Mouse (Mus musculus) stomach, embryonic 15.5 days (tissue): ENCODE results near the gene Flvcr1. TPM values are rescaled to one million over a fixed set of nuclear protein-coding genes. Genes with fewer than 3 reads are reported as not detected.
A peak's percentile ranks its signal among the peaks of the same experiment; 100 is the strongest.

Experiments
- ATAC-seq: fragments of 200-750 bp; cut with Nextera tagmentation; 2 replicates; pipeline ENCODE4 v1.8.0; 2017; ENCODE audit warnings: low read depth, moderate number of reproducible peaks, moderate TSS enrichment; ENCODE audit not compliant: insufficient read depth, low FRiP score
- H3K27ac ChIP-seq: fragments of 300-500 bp; sonication (generic); 2 replicates; pipeline ENCODE4 v1.5.1; 2015; ENCODE audit warnings: mild to moderate bottlenecking, inconsistent platforms
- H3K27me3 ChIP-seq: fragments of 300-500 bp; sonication (generic); replicated peaks from 2 replicates; pipeline ENCODE4 v1.6.1; 2015; ENCODE audit warnings: inconsistent platforms
- H3K36me3 ChIP-seq: fragments of 300-500 bp; sonication (generic); 2 replicates; pipeline ENCODE4 v1.6.1; 2015; ENCODE audit warnings: inconsistent platforms
- H3K4me1 ChIP-seq: fragments of 300-500 bp; sonication (generic); 2 replicates; pipeline ENCODE4 v1.6.1; 2015; ENCODE audit warnings: inconsistent platforms
- H3K4me2 ChIP-seq: fragments of 300-500 bp; sonication (generic); 2 replicates; pipeline ENCODE4 v1.6.1; 2015; ENCODE audit warnings: mild to moderate bottlenecking, inconsistent platforms
- H3K4me3 ChIP-seq: fragments of 300-500 bp; sonication (generic); replicated peaks from 2 replicates; pipeline ENCODE4 v1.5.1; 2015; ENCODE audit warnings: inconsistent platforms
- H3K9ac ChIP-seq: fragments of 300-500 bp; sonication (generic); 2 replicates; pipeline ENCODE4 v1.6.1; 2015; ENCODE audit warnings: inconsistent platforms
- H3K9me3 ChIP-seq: fragments of 300-500 bp; sonication (generic); 2 replicates; pipeline ENCODE4 v1.6.1; 2016; ENCODE audit warnings: inconsistent platforms
- WGBS: fragments of 180-500 bp; shearing (Covaris S2); methylation state at CpG from one replicate; pipeline ENCODE4 v1.1.7; 2015; 5-methylcytosine and 5-hydroxymethylcytosine counted together
- polyA plus RNA-seq: library from polyadenylated mRNA; unstranded; fragments of >200 nt; fragmentation: Nextera tagmentation; extraction: Ambion mirVana; gene quantifications from 2 replicates; pipeline ENCODE4 v1.2.1, GENCODE M21; 2015

Gene Flvcr1
- polyA plus RNA-seq: 6.4 TPM in 2 replicates

- Histone ChIP-seq H3K4me2 (peak within 1 kb of the TSS; percentile 93), H3K4me3 (peak within 1 kb of the TSS; percentile 75), H3K36me3 (0 out of 2 replicates have a peak, but pooled peaks cover 4% of the 10 kb centered on the region), H3K27ac (peak within 1 kb of the TSS; percentile 87), H3K9me3 (no peaks in the 10 kb centered on the region), H3K4me1 (peaks cover 17% of the 10 kb centered on the region), H3K9ac (peak within 1 kb of the TSS; percentile 83), H3K27me3 (no peaks in the 10 kb centered on the region)
- WGBS: under 1% methylated on average over 50 of the region's 50 CpGs
- peak; percentile 100 for ATAC-seq
These were observed at the start of gene Flvcr1 for GRCm38 (mm10) chr1:191026021-191026713. Flvcr1 (minus strand) TSS chr1:191026158.

DNA sequence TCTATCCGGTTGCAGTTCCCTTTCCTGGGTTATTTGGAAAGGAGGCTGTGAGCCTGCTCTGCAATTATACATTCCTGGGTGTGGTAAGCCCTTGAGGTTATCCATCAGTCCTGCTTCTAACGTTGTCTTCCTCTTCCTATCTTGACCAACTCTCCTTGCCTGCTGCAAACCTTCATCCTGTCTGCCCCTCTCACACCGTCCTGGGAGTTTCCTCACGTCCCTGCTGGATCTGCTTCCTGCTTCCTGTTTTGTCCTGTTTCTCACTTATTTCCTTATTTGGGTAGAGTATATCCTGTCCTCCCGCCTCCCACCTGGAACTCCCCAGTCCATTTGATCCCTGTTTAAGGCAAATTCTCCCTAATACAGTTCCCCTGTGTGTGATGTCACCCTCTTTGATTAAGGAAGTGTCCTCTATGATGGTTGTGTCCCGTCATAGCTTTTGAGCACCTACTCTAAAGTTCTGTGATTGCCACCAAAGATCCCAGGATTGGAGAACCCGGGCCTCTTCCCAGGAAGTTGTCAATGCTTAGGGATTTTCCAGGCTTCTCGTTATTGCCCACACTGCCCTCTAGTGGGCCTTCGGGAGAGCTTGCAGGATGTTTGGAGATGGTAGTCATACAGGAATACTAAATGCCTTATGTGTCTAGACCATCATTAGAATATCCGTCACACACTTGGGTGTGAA lies 49.4 kb upstream of the Flvcr1 start:
- H3K27ac ChIP-seq: 0 out of 2 replicates have a peak overlapping the region, but pooled peaks have one; percentile 28

GRCm38 (mm10) chr1:191073486-191073885 lies 47.5 kb upstream of the Flvcr1 start:
- Histone ChIP-seq H3K27me3 (no peaks in the 10 kb centered on the region), H3K9ac (no peak overlapping the region), H3K4me1 (no peaks in the 10 kb centered on the region), H3K4me2 (no peak overlapping the region), H3K27ac (no peak overlapping the region; the same call in 1 of the 2 replicates), H3K36me3 (peaks cover 54% of the 10 kb centered on the region), H3K4me3 (no peak overlapping the region), H3K9me3 (no peaks in the 10 kb centered on the region)
- ATAC-seq: no peak
- WGBS: 72% methylated on average over 4 of the region's 4 CpGs

More for the DNA sequence above, 49.4 kb upstream of the Flvcr1 start:
- Histone ChIP-seq H3K4me2 (no peak overlapping the region), H3K9ac (no peak overlapping the region), H3K9me3 (no peaks in the 10 kb centered on the region), H3K4me3 (no peak overlapping the region), H3K27me3 (no peaks in the 10 kb centered on the region), H3K4me1 (no peaks in the 10 kb centered on the region), H3K36me3 (peaks cover 57% of the 10 kb centered on the region)
- 49% methylated on average over 10 of the region's 10 CpGs for WGBS
- no peak for ATAC-seq

DNA sequence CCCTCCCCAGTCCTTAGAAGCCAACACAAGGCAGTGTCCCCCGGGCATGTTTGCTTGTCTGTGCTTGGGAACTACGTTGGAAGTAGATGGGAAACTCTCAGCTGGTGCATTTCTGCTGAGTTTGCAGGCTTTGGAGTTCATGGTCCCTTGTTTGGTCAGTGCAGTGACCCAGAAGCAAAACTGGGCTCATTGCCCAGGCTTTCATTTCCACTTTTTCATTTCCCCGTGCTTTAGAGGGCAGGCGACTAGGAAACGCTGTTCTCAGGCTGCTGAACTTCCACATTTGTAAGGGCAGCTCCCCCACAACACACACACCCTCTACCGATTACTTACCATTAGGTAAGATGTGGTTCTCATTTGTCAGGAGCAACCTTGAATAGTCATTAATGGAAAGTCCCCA lies 47.0 kb upstream of the Flvcr1 start:
- Histone ChIP-seq H3K9me3 (no peaks in the 10 kb centered on the region), H3K27me3 (no peaks in the 10 kb centered on the region), H3K9ac (no peak overlapping the region), H3K27ac (peak overlapping the region; percentile 31; the same call in 1 of the 2 replicates), H3K4me2 (no peak overlapping the region), H3K36me3 (peaks cover 50% of the 10 kb centered on the region), H3K4me3 (no peak overlapping the region), H3K4me1 (no peaks in the 10 kb centered on the region)
- ATAC-seq: no peak; the same call in 1 of the 2 replicates
- WGBS: 67% methylated on average over 6 of the region's 6 CpGs

DNA sequence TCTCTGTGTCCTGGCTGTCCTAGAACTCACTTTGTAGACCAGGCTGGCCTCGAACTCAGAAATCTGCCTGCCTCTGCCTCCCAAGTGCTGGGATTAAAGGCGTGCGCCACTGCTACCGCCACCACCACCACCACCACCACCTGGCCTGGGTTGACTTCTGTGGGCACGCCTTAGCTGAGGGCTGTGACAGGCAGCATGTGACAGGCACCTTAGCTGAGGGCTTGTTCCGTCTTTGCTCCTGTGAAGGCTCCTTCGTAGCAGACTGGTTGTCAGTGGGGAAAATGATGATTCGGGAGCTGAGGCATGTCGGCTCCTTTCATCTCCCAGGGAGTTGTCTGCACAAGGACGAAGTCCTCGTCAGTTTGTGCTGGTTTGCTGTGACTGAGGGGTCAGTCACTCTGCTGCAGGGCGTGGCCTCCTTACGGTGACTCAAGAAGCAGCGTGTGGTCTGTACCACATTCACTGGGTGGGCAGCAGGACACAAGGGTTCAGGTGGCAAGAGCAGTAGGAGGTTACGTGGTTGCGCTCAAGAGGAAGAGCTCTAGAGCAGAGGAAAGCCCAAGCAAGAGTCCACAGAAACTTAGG lies 46.5 kb upstream of the Flvcr1 start:
- Histone ChIP-seq H3K9me3 (no peaks in the 10 kb centered on the region), H3K9ac (no peak overlapping the region), H3K36me3 (peaks cover 44% of the 10 kb centered on the region), H3K4me2 (no peak overlapping the region), H3K4me3 (no peak overlapping the region), H3K27ac (peak overlapping the region; percentile 31; the same call in 1 of the 2 replicates), H3K27me3 (no peaks in the 10 kb centered on the region), H3K4me1 (no peaks in the 10 kb centered on the region)
- 90% methylated on average over 16 of the region's 16 CpGs for WGBS
- ATAC-seq: no peak

GRCm38 (mm10) chr1:191071613-191072012 lies 45.7 kb upstream of the Flvcr1 start:
- Histone ChIP-seq H3K4me2 (no peak overlapping the region), H3K27ac (no peak overlapping the region)
- WGBS: 84% methylated on average over 6 of the region's 6 CpGs

GRCm38 (mm10) chr1:191070259-191070658 lies 44.3 kb upstream of the Flvcr1 start:
- H3K9me3 ChIP-seq: no peaks in the 10 kb centered on the region
- 89% methylated on average over 4 of the region's 4 CpGs for WGBS
- ATAC-seq: no peak
- no peaks in the 10 kb centered on the region for H3K27me3 ChIP-seq
- H3K4me2 ChIP-seq: no peak overlapping the region
- no peak overlapping the region for H3K27ac ChIP-seq
- H3K9ac ChIP-seq: no peak overlapping the region
- H3K4me1 ChIP-seq: no peaks in the 10 kb centered on the region
- peaks cover 48% of the 10 kb centered on the region for H3K36me3 ChIP-seq
- no peak overlapping the region for H3K4me3 ChIP-seq

More at GRCm38 (mm10) chr1:191071613-191072012, 45.7 kb upstream of the Flvcr1 start:
- H3K4me3 ChIP-seq: no peak overlapping the region
- H3K27me3 ChIP-seq: no peaks in the 10 kb centered on the region
- no peak overlapping the region for H3K9ac ChIP-seq
- peaks cover 39% of the 10 kb centered on the region for H3K36me3 ChIP-seq
- no peak for ATAC-seq
- no peaks in the 10 kb centered on the region for H3K4me1 ChIP-seq
- no peaks in the 10 kb centered on the region for H3K9me3 ChIP-seq

DNA sequence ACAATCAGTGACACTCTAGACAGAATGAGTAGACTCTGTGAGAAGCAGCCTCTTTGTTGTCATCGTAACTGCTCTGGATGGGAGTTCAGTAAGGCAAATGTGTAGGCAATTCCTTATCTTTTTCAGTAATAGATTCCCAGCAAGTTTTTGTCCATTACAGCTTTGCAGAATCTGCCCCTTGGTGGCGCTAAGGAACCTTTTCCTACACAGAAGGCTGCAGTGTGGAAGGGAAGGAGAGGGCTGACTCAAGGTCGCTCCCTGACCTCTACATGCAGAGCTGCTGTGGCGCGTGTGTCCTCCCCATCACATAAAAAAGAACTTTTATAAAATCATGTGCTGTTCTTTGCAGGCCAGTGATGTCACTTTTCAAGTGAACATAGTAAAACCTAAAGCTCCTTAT lies 42.4 kb upstream of the Flvcr1 start:
- Histone ChIP-seq H3K9me3 (no peaks in the 10 kb centered on the region), H3K4me1 (peaks cover 11% of the 10 kb centered on the region; the same call in 1 of the 2 replicates), H3K9ac (no peak overlapping the region), H3K27ac (no peak overlapping the region), H3K4me3 (no peak overlapping the region), H3K27me3 (no peaks in the 10 kb centered on the region), H3K4me2 (no peak overlapping the region), H3K36me3 (peaks cover 42% of the 10 kb centered on the region)
- ATAC-seq: no peak
- WGBS: 80% methylated on average over 5 of the region's 5 CpGs

- 84% methylated on average over 4 of the region's 4 CpGs for WGBS
- ATAC-seq: no peak
- H3K36me3 ChIP-seq: peaks cover 14% of the 10 kb centered on the region; the same call in 1 of the 2 replicates
These were observed 39.2 kb upstream of the Flvcr1 start for GRCm38 (mm10) chr1:191065188-191065587.

GRCm38 (mm10) chr1:191064535-191064934 lies 38.6 kb upstream of the Flvcr1 start:
- peaks cover 11% of the 10 kb centered on the region; the same call in 1 of the 2 replicates for H3K4me1 ChIP-seq
- ATAC-seq: no peak
- 85% methylated on average over 2 of the region's 2 CpGs for WGBS
- H3K4me3 ChIP-seq: no peak overlapping the region
- H3K27me3 ChIP-seq: no peaks in the 10 kb centered on the region
- H3K27ac ChIP-seq: no peak overlapping the region
- H3K4me2 ChIP-seq: no peak overlapping the region
- H3K9ac ChIP-seq: no peak overlapping the region
- peaks cover 11% of the 10 kb centered on the region; the same call in 1 of the 2 replicates for H3K36me3 ChIP-seq
- no peaks in the 10 kb centered on the region for H3K9me3 ChIP-seq

More at GRCm38 (mm10) chr1:191065188-191065587, 39.2 kb upstream of the Flvcr1 start:
- Histone ChIP-seq H3K9me3 (no peaks in the 10 kb centered on the region), H3K27me3 (no peaks in the 10 kb centered on the region), H3K9ac (no peak overlapping the region), H3K4me2 (no peak overlapping the region), H3K4me1 (peaks cover 11% of the 10 kb centered on the region; the same call in 1 of the 2 replicates), H3K4me3 (no peak overlapping the region), H3K27ac (no peak overlapping the region)

DNA sequence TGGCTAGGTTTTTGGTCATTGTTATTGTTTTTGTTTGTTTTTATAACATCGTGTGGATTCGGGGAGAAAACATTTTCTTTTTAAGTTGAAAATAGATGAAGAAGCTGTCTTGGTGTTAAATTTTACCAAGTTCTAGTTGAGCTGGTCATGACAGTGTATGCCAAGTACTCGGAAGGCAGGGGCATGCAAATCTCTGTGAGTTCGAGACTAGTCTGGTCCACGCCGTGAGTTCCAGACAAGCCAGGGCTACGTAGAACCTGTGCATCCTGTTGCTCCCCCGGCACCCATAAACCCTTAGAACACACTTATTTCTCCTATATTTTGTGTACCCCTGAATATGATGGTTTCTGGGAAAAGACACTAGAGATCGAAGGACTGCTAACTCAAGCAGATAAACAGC lies 37.7 kb upstream of the Flvcr1 start:
- H3K4me2 ChIP-seq: peak overlapping the region; percentile 90
- peak overlapping the region; percentile 81 for H3K4me3 ChIP-seq
- H3K9ac ChIP-seq: no peak overlapping the region
- peaks cover 11% of the 10 kb centered on the region; the same call in 1 of the 2 replicates for H3K36me3 ChIP-seq
- 59% methylated on average over 9 of the region's 9 CpGs for WGBS
- H3K9me3 ChIP-seq: no peaks in the 10 kb centered on the region
- H3K27me3 ChIP-seq: no peaks in the 10 kb centered on the region
- H3K4me1 ChIP-seq: peaks cover 11% of the 10 kb centered on the region; the same call in 1 of the 2 replicates
- ATAC-seq: no peak
- H3K27ac ChIP-seq: no peak overlapping the region
